Mouse (Mus musculus): ENCODE data around the gene Cpne7. TPM values are rescaled to one million over a fixed set of nuclear protein-coding genes. Genes with fewer than 3 reads are reported as not detected.

The Cpne7 gene
- 0.37 and 0.63 TPM in 2 replicates for polyA plus RNA-seq (2012; rRNA removed)

DNA sequence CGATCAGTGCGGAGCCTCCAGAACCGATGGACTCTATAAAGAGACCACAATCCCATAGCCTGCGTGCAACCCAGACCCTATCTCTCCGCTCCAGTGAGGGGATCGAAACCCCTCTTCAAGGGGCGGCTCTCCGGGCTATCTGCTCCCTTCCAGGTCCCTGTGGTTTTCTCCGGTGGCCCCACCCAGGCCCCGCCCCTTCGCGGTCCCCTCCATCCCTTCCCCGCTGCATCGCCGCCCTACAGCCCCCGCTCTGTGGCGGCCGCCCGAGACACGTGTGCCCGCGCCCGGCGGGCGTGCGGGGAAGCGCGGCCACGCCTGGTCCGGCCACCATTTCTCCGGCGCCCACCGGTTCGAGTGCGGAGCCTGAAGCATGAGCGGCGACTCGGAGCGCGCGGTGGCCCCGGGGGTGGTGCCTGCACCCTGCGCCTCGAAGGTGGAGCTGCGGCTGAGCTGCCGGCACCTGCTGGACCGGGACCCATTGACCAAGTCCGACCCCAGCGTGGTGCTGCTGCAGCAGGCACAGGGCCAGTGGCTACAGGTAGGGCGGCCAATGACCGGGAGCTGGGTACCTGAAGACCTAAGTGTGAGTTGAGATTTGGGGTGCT, at the start of gene Cpne7:
TSS of gene Cpne7 (plus strand) at position 248 of the 605 bp plus-strand sequence.

DNA sequence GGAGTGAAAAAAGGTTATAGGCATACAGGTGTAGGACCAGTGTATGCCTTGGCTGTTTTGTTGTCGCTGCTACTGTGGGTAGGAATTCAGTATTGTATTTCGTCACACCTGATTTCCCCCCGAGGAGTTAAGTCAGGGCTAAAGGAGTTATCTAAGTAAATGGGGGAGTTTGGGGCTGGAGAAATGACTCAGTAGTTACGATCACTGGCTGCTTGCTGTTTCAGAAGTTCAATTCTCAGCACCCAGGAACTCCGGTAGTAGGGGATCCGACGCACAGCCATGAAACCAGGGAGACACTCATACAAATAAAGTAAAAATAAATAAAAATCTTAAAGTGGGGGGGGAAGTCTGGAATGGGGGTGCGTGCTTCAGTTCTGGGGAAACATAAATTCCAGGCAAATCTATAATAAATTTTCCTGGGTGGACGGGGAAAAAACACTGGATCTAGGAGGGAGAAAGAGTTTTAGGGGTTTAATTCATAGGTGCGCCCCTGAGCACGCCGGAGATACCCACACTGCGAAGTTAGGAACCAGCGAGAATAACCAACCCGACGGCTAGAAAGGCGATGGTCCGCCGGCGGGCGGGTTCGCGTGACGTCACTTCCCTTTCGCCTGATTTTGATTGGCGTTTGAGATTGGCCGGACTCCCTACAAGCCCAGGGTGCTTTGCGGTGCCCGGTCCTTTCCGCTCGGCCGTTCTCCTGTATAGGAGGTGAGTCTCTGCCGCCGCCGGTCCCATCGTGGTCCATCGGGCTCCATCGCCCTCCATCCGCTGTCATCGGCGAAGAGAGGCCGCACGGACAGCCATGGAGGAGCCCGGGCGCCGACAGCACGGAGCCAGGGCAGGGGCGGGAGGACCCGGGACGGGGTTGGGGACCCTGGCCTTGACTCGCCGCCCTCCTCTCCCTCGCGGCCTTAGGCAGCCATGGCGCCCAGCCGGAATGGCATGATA, 15.2 kb upstream of the Cpne7 start, which contains the start of gene Rpl13:
TSS of gene Rpl13 (plus strand) at position 616 of the 951 bp plus-strand sequence.

DNA sequence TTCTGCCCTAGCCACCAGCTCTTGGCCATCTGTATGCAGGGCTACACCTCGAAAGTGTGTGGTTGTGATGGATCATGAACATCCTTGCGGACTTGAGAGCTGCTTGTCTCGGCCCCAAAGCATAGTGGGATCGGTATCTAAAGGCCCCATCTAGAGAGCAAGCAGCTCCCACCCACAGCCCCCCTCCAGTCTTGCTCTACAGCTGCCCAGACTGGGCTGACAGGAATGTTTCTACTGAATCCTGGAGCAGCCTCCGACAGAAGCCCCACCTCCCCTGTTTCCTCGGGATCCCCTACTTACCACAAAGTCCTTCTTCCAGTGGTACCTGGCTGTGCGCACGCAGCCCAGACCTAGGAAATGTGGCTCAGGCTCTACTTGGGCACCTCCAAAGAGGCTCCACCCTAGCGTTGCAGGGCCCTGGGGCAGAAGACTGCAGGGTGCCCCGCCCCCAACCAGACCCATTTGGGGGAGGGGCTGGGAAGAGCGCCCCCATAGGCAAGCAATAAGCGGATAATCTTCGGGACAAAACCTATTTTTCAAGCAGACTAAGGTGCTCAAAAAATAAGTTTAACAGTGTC, 40.8 kb downstream of the Cpne7 start, which contains the start of gene Sult5a1:
TSS of gene Sult5a1 (minus strand) at position 428 of the 578 bp plus-strand sequence.

Other genes with a start within 250 kb of the Cpne7 start
- 10.5 and 12.9 TPM in 2 replicates for gene Ankrd11, start 75.1 kb upstream of the Cpne7 start, polyA plus RNA-seq (2012; rRNA removed)
- gene Spg7, start 54.4 kb upstream of the Cpne7 start, polyA plus RNA-seq (2012; rRNA removed): 19.8 and 22.2 TPM in 2 replicates
- gene Rpl13, start 15.0 kb upstream of the Cpne7 start, polyA plus RNA-seq (2012; rRNA removed): 1,316 and 1,353 TPM in 2 replicates
- gene Sult5a1, start 40.9 kb downstream of the Cpne7 start, polyA plus RNA-seq (2012; rRNA removed): 2.2 and 2.3 TPM in 2 replicates
- gene Dpep1, start 68.9 kb downstream of the Cpne7 start, polyA plus RNA-seq (2012; rRNA removed): 0.94 and 1.0 TPM in 2 replicates
- 33.2 and 35.7 TPM in 2 replicates for gene Chmp1a, start 95.4 kb downstream of the Cpne7 start, polyA plus RNA-seq (2012; rRNA removed)
- 0.17 and 0.26 TPM in 2 replicates for gene Spata33, start 95.5 kb downstream of the Cpne7 start, polyA plus RNA-seq (2012; rRNA removed)
- 19.0 and 23.9 TPM in 2 replicates for gene Cdk10, start 107.5 kb downstream of the Cpne7 start, polyA plus RNA-seq (2012; rRNA removed)
- gene Spata2l, start 118.9 kb downstream of the Cpne7 start, polyA plus RNA-seq (2012; rRNA removed): 2.6 and 3.0 TPM in 2 replicates
- 11.1 and 11.2 TPM in 2 replicates for gene Zfp276, start 136.8 kb downstream of the Cpne7 start, polyA plus RNA-seq (2012; rRNA removed)
- 9.4 and 12.3 TPM in 2 replicates for gene Vps9d1, start 137.0 kb downstream of the Cpne7 start, polyA plus RNA-seq (2012; rRNA removed)
- 11.6 and 12.2 TPM in 2 replicates for gene Fanca, start 201.2 kb downstream of the Cpne7 start, polyA plus RNA-seq (2012; rRNA removed)
- gene Spire2, start 215.3 kb downstream of the Cpne7 start, polyA plus RNA-seq (2012; rRNA removed): 1.7 and 1.8 TPM in 2 replicates